Mouse (Mus musculus): Measurements from ENCODE around the gene Gm6614. TPM values are rescaled to one million over a fixed set of nuclear protein-coding genes. Genes with fewer than 3 reads are reported as not detected.

Gm6614 gene
- polyA plus RNA-seq, 1 experiment from 2014 or later, result not detected

- ATAC-seq (ENCODE audit: low FRiP score) (no peak), DNase-seq (ENCODE audit: low spot score) (no peak)
- Histone ChIP-seq H3K9ac (no peak overlapping the region), H3K4me3 (replicated peaks; ENCODE audit: low read length) (no peak overlapping the region), H3K9me3 (ENCODE audit: control insufficient read depth, low read length) (no peaks in the 10 kb centered on the region), H3K36me3 (replicated peaks; ENCODE audit: control insufficient read depth, insufficient read depth) (no peaks in the 10 kb centered on the region), H3K4me2 (replicated peaks) (no peak overlapping the region), H3K27ac (no peak overlapping the region), H3K4me1 (replicated peaks; ENCODE audit: control insufficient read depth, insufficient read depth, low read length) (no peaks in the 10 kb centered on the region), H3K27me3 (ENCODE audit: control insufficient read depth, insufficient read depth, low read length) (no peaks in the 10 kb centered on the region)
- 83% methylated on average over 3 of the region's 3 CpGs for WGBS
Observed at GRCm38 (mm10) chr6:141984644-141985043, 26.6 kb downstream of the Gm6614 start.

GRCm38 (mm10) chr6:141962420-141962819 lies 48.8 kb downstream of the Gm6614 start:
- WGBS, result 64% methylated on average over 1 of the region's 1 CpGs
- DNase-seq (ENCODE audit: low spot score), result no peak
- Histone ChIP-seq H3K4me3 (replicated peaks; ENCODE audit: low read length) (no peak overlapping the region), H3K27ac (no peak overlapping the region), H3K36me3 (replicated peaks; ENCODE audit: control insufficient read depth, insufficient read depth) (no peaks in the 10 kb centered on the region), H3K4me2 (replicated peaks) (no peak overlapping the region), H3K27me3 (ENCODE audit: control insufficient read depth, insufficient read depth, low read length) (no peaks in the 10 kb centered on the region), H3K9me3 (ENCODE audit: control insufficient read depth, low read length) (no peaks in the 10 kb centered on the region), H3K4me1 (replicated peaks; ENCODE audit: control insufficient read depth, insufficient read depth, low read length) (no peaks in the 10 kb centered on the region), H3K9ac (no peak overlapping the region)
- ATAC-seq (ENCODE audit: low FRiP score), result no peak

- no peak for ATAC-seq (ENCODE audit: low FRiP score)
- Histone ChIP-seq H3K9me3 (ENCODE audit: control insufficient read depth, low read length) (no peaks in the 10 kb centered on the region), H3K4me3 (replicated peaks; ENCODE audit: low read length) (no peak overlapping the region), H3K27ac (no peak overlapping the region), H3K27me3 (ENCODE audit: control insufficient read depth, insufficient read depth, low read length) (no peaks in the 10 kb centered on the region), H3K4me2 (replicated peaks) (no peak overlapping the region), H3K4me1 (replicated peaks; ENCODE audit: control insufficient read depth, insufficient read depth, low read length) (no peaks in the 10 kb centered on the region), H3K36me3 (replicated peaks; ENCODE audit: control insufficient read depth, insufficient read depth) (no peaks in the 10 kb centered on the region), H3K9ac (no peak overlapping the region)
- 92% methylated on average over 3 of the region's 3 CpGs for WGBS
- no peak for DNase-seq (ENCODE audit: low spot score)
Observed at GRCm38 (mm10) chr6:141961861-141962260, 49.4 kb downstream of the Gm6614 start.

- Histone ChIP-seq H3K27me3 (ENCODE audit: control insufficient read depth, insufficient read depth, low read length) (no peaks in the 10 kb centered on the region), H3K9ac (no peak overlapping the region), H3K4me3 (replicated peaks; ENCODE audit: low read length) (no peak overlapping the region), H3K27ac (no peak overlapping the region), H3K9me3 (ENCODE audit: control insufficient read depth, low read length) (no peaks in the 10 kb centered on the region), H3K36me3 (replicated peaks; ENCODE audit: control insufficient read depth, insufficient read depth) (no peaks in the 10 kb centered on the region), H3K4me2 (replicated peaks) (no peak overlapping the region), H3K4me1 (replicated peaks; ENCODE audit: control insufficient read depth, insufficient read depth, low read length) (no peaks in the 10 kb centered on the region)
- 86% methylated on average over 5 of the region's 5 CpGs for WGBS
- ATAC-seq (ENCODE audit: low FRiP score), result no peak
- no peak for DNase-seq (ENCODE audit: low spot score)
Observed at GRCm38 (mm10) chr6:141960482-141960881, 50.7 kb downstream of the Gm6614 start.

- Histone ChIP-seq H3K27me3 (ENCODE audit: control insufficient read depth, insufficient read depth, low read length) (no peaks in the 10 kb centered on the region), H3K4me3 (replicated peaks; ENCODE audit: low read length) (no peak within 1 kb of the TSS), H3K4me2 (replicated peaks) (no peak within 1 kb of the TSS), H3K9ac (no peak within 1 kb of the TSS), H3K4me1 (replicated peaks; ENCODE audit: control insufficient read depth, insufficient read depth, low read length) (no peaks in the 10 kb centered on the region), H3K36me3 (replicated peaks; ENCODE audit: control insufficient read depth, insufficient read depth) (no peaks in the 10 kb centered on the region), H3K27ac (no peak within 1 kb of the TSS), H3K9me3 (ENCODE audit: control insufficient read depth, low read length) (no peaks in the 10 kb centered on the region)
- no peak for ATAC-seq (ENCODE audit: low FRiP score)
- no peak for DNase-seq (ENCODE audit: low spot score)
Observed at GRCm38 (mm10) chr6:141946862-141947261, 64.4 kb downstream of the Gm6614 start, which contains the start of gene Slco1a1. Slco1a1 (minus strand) TSS chr6:141946962.

GRCm38 (mm10) chr6:141940451-141940850 lies 70.8 kb downstream of the Gm6614 start:
- Histone ChIP-seq H3K27me3 (ENCODE audit: control insufficient read depth, insufficient read depth, low read length) (no peaks in the 10 kb centered on the region), H3K4me3 (replicated peaks; ENCODE audit: low read length) (no peak overlapping the region), H3K4me2 (replicated peaks) (no peak overlapping the region), H3K27ac (no peak overlapping the region), H3K9ac (no peak overlapping the region), H3K4me1 (replicated peaks; ENCODE audit: control insufficient read depth, insufficient read depth, low read length) (no peaks in the 10 kb centered on the region), H3K36me3 (replicated peaks; ENCODE audit: control insufficient read depth, insufficient read depth) (no peaks in the 10 kb centered on the region), H3K9me3 (ENCODE audit: control insufficient read depth, low read length) (no peaks in the 10 kb centered on the region)
- WGBS, result 94% methylated on average over 1 of the region's 1 CpGs
- DNase-seq (ENCODE audit: low spot score) (no peak), ATAC-seq (ENCODE audit: low FRiP score) (no peak)

Other genes with a start within 250 kb of the Gm6614 start
- not detected in 2 replicates for gene Gm5724, start 237.6 kb downstream of the Gm6614 start, polyA plus RNA-seq (2014; fragmentation: Nextera tagmentation; extraction: Ambion mirVana)
- gene Slco1a4, start 155.2 kb downstream of the Gm6614 start, polyA plus RNA-seq (2014; fragmentation: Nextera tagmentation; extraction: Ambion mirVana), result 4.8 and 7.1 TPM in 2 replicates
- not detected in 2 replicates for gene Slco1a1, start 64.5 kb downstream of the Gm6614 start, polyA plus RNA-seq (2014; fragmentation: Nextera tagmentation; extraction: Ambion mirVana)
- 0.23 and 0.55 TPM in 2 replicates for gene Slco1a6, start 197.1 kb upstream of the Gm6614 start, polyA plus RNA-seq (2014; fragmentation: Nextera tagmentation; extraction: Ambion mirVana)